Mouse (Mus musculus) neutrophil, adult 5-6 weeks (primary cell): Measurements from ENCODE around the gene Fam129a. TPM values are rescaled to one million over a fixed set of nuclear protein-coding genes. Genes with fewer than 3 reads are reported as not detected.

Experiments used
- ATAC-seq: fragments of 151-379, 151-347 bp; 2 replicates; pipeline ENCODE4 v1.8.0; 2017; ENCODE audit warnings: mild to moderate bottlenecking, moderate TSS enrichment; ENCODE audit not compliant: insufficient number of reproducible peaks, poor library complexity, low FRiP score, severe bottlenecking; ENCODE audit errors: extremely low read depth
- total RNA-seq: library from RNA; stranded (forward); fragments of 200-1000 nt; gene quantifications from 2 replicates; pipeline ENCODE4 v1.2.3, GENCODE M21; 2017

Gene Fam129a
- total RNA-seq, 1 experiment from 2014 or later, result 130 TPM

DNA sequence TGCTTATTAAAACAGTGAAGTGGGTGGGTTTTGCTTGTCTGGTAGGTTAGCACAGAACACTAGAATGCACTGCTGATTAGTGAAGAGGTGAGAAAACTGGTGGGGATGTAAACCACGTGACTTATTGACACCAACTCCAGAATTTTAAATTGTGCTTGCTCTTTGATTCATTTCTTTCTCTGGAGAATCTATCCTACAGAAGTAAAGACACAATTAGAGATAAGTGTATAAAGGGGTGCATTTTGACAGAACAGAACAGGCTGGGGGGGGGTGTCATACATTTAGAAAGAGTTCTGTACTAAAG is 185.4 kb downstream of the Fam129a start:
- ATAC-seq, result no peak

DNA sequence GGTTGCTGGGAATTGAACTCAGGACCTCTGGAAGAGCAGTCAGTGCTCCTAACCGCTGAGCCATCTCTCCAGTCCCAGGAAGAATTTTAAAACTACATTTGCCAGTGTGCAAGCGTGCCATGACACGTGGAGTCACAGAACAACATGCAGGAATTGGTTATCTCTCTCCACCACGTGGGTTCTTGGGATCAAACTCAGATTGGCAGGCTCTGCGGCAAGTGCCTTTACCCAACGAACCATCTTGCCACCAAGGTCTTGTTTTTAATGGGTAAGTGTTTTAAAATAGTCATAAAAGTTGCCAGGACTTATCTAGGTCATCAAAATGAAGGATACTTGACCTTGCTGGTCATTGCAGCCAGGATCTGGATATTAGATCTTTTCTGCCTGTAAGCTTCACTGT is 187.3 kb downstream of the Fam129a start:
- ATAC-seq, result no peak

DNA sequence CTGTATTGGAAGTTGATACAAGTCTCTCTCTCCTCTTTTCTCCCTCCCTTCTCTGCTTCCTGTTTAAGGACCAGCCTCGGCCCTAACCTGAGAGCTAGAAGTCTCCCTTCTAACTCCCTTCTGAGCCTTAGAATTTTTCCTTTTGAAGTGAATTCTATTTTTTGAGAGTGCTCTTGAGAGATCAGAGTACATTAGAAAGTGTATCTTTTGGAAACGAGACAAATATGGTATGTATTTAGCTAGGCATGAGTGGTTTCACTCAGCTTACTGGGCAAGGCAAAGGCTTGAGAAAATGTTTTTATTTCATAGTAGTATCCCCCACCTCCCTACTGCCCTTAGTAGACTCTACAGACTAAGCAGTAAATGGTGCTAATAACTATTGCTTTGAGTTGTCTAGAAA is 188.0 kb downstream of the Fam129a start:
- no peak for ATAC-seq

DNA sequence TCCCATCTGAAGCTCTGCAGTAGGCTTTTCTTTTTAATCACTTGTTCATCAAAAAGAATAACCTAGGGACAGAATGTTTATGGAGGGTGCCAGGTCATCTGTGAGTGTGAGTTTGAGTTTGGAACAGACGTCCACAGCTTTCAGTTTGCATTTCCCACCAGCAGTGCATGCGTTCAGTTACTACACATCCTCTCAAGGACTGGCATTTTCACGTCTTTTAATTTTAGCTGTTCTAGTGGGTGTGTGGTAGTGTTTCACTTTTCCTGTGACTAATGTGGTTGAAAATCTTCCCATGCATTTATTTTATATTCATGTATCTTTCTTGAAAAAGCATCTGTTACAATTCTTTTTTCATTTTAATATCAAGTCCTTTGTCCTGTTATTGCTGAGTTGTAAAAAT is 193.2 kb downstream of the Fam129a start:
- ATAC-seq, result no peak

DNA sequence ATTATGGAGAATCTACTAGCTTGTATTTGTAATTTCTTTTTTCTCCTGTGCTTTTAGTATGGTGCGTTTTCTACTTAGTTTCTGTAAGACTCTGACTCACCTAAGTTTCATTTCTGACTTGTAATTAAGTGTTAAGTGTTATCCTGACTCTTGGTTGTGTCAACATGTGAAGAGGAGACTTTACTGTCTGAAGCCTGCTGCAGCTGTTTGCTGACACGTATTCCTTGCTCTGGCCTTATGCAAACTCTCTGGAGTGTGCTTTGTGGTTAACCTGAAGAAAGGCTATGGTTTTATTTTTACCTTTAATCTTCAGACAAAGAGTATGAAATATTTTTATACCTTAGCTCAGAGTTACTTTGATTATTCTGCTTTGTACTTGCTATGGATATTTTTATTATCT is 195.2 kb downstream of the Fam129a start:
- ATAC-seq, result no peak

DNA sequence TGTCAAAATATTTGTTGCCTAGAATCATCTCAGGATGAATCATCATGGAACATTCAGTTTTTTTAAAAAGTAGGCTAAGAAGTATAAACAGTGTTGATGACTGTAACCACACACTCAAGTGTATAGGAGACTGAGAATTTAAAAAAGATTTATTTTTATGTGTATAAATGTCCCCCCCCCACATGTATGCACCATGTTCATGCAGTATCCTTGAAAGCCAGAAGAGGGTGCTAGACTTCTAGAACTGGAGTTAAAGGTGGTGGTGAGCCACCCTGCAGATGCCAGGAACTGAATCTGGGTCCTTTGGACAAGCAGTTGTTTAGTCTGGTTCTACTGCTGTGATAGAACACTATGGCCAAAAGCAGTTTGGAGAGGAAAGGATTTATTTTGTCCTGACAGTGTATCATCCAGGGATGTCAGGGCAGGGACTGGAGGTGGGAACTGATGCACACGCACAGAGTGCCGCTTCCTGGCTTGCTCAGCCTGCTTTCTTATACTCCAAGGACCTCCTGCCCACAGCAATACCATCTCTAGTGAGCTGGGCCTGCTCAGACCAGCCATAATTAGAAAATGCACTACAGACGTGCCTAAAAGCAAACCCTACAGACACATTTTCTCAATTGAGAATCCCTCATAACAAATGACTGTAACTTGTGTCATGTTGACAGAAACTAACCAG is 196.1 kb downstream of the Fam129a start:
- ATAC-seq, result peak; percentile 36; the same call in 1 of the 2 replicates

DNA sequence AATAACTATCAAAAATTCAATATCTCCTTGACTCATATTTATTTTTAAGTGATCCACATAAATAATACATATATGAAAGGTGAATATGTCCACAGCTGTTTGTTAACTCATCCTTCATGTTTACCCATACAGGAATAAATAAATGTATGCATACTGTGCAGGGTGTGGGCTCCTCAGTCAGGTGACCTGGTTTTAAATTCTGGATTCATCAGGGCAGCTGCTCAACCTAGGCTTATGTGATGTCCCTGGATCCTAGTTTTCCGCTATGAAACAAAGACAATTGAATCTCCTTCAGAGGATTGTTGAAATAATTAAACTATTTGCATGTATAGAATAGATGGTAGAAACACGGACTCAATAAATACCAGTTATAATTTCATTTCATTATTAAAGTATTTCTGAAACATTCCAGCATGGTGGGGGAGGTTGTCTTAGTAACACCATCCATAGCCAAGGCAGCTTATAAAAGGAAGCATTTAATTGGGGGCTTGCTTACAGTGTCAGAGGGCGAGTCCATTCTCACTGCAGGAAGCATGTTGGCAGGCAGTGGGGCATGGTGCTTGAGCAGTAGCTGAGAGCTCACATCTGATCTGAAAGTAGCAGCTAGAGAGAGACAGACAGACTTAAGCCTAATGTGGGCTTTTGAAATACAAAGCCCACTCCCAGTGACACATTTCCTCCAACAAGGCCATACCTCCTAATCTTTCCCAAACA is 198.4 kb downstream of the Fam129a start:
- no peak for ATAC-seq

Other genes with a start within 250 kb of the Fam129a start
- 318 and 362 TPM in 2 replicates for gene Ivns1abp, start 226.7 kb upstream of the Fam129a start, total RNA-seq
- 53.5 and 63.4 TPM in 2 replicates for gene Swt1, start 142.7 kb upstream of the Fam129a start, total RNA-seq
- gene Trmt1l, start 142.6 kb upstream of the Fam129a start, total RNA-seq, result 64.9 and 66.6 TPM in 2 replicates
- 90.8 and 93.3 TPM in 2 replicates for gene Rnf2, start 70.2 kb upstream of the Fam129a start, total RNA-seq
- 39.0 and 42.5 TPM in 2 replicates for gene Edem3, start 184.2 kb downstream of the Fam129a start, total RNA-seq